Mouse (Mus musculus) hindbrain, embryonic 11.5 days (tissue): Measurements from ENCODE around the gene Bri3bp. TPM values are rescaled to one million over a fixed set of nuclear protein-coding genes. Genes with fewer than 3 reads are reported as not detected.

Experiments used
- ATAC-seq: fragments of 200-750 bp; cut with Nextera tagmentation; 2 replicates; pipeline ENCODE4 v1.8.0; 2017; ENCODE audit warnings: mild to moderate bottlenecking, moderate TSS enrichment, moderate library complexity; ENCODE audit not compliant: low FRiP score
- DNase-seq: peaks from one replicate; pipeline ENCODE4 v3.0.0-alpha.2; 2015; ENCODE audit warnings: low spot score
- H3K27ac ChIP-seq: fragments of 300-500 bp; sonication (generic); 2 replicates; pipeline ENCODE4 v1.5.1; 2014; ENCODE audit warnings: mild to moderate bottlenecking, low read depth, low read length
- H3K27me3 ChIP-seq: fragments of 300-500 bp; sonication (generic); 2 replicates; pipeline ENCODE4 v1.6.1; 2014; ENCODE audit warnings: mild to moderate bottlenecking, low read length, moderate library complexity, mixed read lengths; ENCODE audit not compliant: control insufficient read depth, insufficient read depth
- H3K36me3 ChIP-seq: fragments of 300-500 bp; sonication (generic); 2 replicates; pipeline ENCODE4 v1.6.1; 2014; ENCODE audit warnings: mild to moderate bottlenecking, low read length, moderate library complexity, mixed read lengths; ENCODE audit not compliant: control insufficient read depth, insufficient read depth
- H3K4me1 ChIP-seq: fragments of 300-500 bp; sonication (generic); replicated peaks from 2 replicates; pipeline ENCODE4 v1.6.1; 2014; ENCODE audit warnings: low read length, mixed read lengths; ENCODE audit not compliant: control insufficient read depth, insufficient read depth
- H3K4me2 ChIP-seq: fragments of 300-500 bp; sonication (generic); replicated peaks from 2 replicates; pipeline ENCODE4 v1.6.1; 2014; ENCODE audit warnings: mild to moderate bottlenecking, low read depth, low read length
- H3K4me3 ChIP-seq: fragments of 300-500 bp; sonication (generic); 2 replicates; pipeline ENCODE4 v1.5.1; 2014; ENCODE audit warnings: low read depth, low read length
- H3K9ac ChIP-seq: fragments of 300-500 bp; sonication (generic); 2 replicates; pipeline ENCODE4 v1.6.1; 2014; ENCODE audit warnings: low read depth, low read length
- H3K9me3 ChIP-seq: fragments of 300-500 bp; sonication (generic); 2 replicates; pipeline ENCODE4 v1.6.1; 2016; ENCODE audit warnings: low read length; ENCODE audit not compliant: control insufficient read depth
- WGBS: fragments of 180-500 bp; shearing (Covaris S2); extraction: QIAGEN DNeasy Blood & Tissue Kit; methylation state at CpG from one replicate; pipeline ENCODE4 v1.1.7; 2014; 5-methylcytosine and 5-hydroxymethylcytosine counted together
- polyA plus RNA-seq: library from polyadenylated mRNA; unstranded; fragments of >200 nt; fragmentation: Nextera tagmentation; extraction: Ambion mirVana; gene quantifications from 2 replicates; pipeline ENCODE4 v1.2.1, GENCODE M21; 2014

Gene Bri3bp
- polyA plus RNA-seq, 1 experiment from 2014 or later: 30.8 TPM

- H3K27ac ChIP-seq: no peak overlapping the region
- no peaks in the 10 kb centered on the region for H3K27me3 ChIP-seq
- no peak overlapping the region for H3K4me3 ChIP-seq
- 0 out of 2 replicates have a peak overlapping the region, but pooled peaks have one; percentile 11 for H3K9ac ChIP-seq
- H3K4me2 ChIP-seq: no peak overlapping the region
- peaks cover 5% of the 10 kb centered on the region for H3K4me1 ChIP-seq
- WGBS: 80% methylated on average over 11 of the region's 11 CpGs
- H3K9me3 ChIP-seq: no peaks in the 10 kb centered on the region
- ATAC-seq (no peak), DNase-seq (no peak)
- 0 out of 2 replicates have a peak, but pooled peaks cover 2% of the 10 kb centered on the region for H3K36me3 ChIP-seq
Measured at GRCm38 (mm10) chr5:125480434-125481231, 39.3 kb downstream of the Bri3bp start.

- 0 out of 2 replicates have a peak, but pooled peaks cover 2% of the 10 kb centered on the region for H3K36me3 ChIP-seq
- no peaks in the 10 kb centered on the region for H3K9me3 ChIP-seq
- ATAC-seq (no peak), DNase-seq (no peak)
- H3K27ac ChIP-seq: no peak overlapping the region
- WGBS: 94% methylated on average over 7 of the region's 7 CpGs
- no peak overlapping the region for H3K9ac ChIP-seq
- H3K27me3 ChIP-seq: no peaks in the 10 kb centered on the region
- no peak overlapping the region for H3K4me2 ChIP-seq
- H3K4me3 ChIP-seq: no peak overlapping the region
- no peaks in the 10 kb centered on the region; the same call in 1 of the 2 replicates for H3K4me1 ChIP-seq
Measured at GRCm38 (mm10) chr5:125482474-125482873, 41.1 kb downstream of the Bri3bp start.

GRCm38 (mm10) chr5:125483712-125484611, 42.6 kb downstream of the Bri3bp start:
- H3K4me2 ChIP-seq: no peak overlapping the region
- no peak overlapping the region for H3K4me3 ChIP-seq
- WGBS: 85% methylated on average over 5 of the region's 6 CpGs
- DNase-seq (no peak), ATAC-seq (no peak)
- 0 out of 2 replicates have a peak, but pooled peaks cover 5% of the 10 kb centered on the region for H3K36me3 ChIP-seq
- H3K27me3 ChIP-seq: no peaks in the 10 kb centered on the region
- no peaks in the 10 kb centered on the region for H3K9me3 ChIP-seq
- H3K9ac ChIP-seq: no peak overlapping the region
- H3K4me1 ChIP-seq: peaks cover 2% of the 10 kb centered on the region; the same call in 1 of the 2 replicates
- no peak overlapping the region for H3K27ac ChIP-seq

DNA sequence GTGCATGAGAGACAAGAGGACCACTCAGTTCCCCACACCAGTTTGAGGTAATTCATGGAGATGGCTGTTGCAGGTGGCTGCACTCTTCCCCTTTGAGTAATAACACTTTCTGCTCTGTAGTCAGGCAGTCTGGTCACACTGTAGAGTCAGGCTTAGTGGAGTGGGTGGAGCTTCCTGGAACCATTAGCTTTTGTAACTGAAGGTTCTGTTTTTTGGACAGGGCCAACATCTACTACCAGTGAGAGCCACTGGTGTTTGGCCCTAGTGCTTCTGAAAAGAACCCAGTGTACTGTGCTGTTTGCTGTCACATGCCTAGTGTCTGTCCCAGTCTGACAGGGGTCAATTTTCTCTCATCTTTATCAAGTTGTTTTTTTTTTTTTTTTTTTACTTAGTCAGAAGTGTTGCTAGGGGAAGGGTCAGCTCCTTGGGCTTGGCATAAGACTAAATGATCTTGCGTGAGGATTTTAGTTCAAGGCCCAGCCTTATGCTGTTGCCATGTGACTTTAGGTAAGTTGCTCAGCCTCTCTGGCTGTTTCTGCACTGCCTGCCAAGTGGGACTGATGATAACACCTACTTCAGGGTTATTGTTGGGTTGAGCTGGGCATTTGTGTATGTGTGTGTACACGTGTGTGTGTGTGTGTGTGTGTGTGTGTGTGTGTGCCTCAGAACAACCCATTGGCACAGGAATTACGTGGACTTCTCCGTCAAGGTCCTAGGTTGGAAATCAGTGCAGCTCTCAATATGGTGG, 43.8 kb downstream of the Bri3bp start:
- 0 out of 2 replicates have a peak, but pooled peaks cover 8% of the 10 kb centered on the region for H3K36me3 ChIP-seq
- H3K27ac ChIP-seq: no peak overlapping the region
- no peak for ATAC-seq
- no peak overlapping the region for H3K4me3 ChIP-seq
- no peak overlapping the region for H3K4me2 ChIP-seq
- no peaks in the 10 kb centered on the region for H3K9me3 ChIP-seq
- H3K9ac ChIP-seq: no peak overlapping the region
- H3K4me1 ChIP-seq: peaks cover 2% of the 10 kb centered on the region; the same call in 1 of the 2 replicates
- WGBS: 94% methylated on average over 4 of the region's 4 CpGs
- DNase-seq: no peak
- no peaks in the 10 kb centered on the region for H3K27me3 ChIP-seq

DNA sequence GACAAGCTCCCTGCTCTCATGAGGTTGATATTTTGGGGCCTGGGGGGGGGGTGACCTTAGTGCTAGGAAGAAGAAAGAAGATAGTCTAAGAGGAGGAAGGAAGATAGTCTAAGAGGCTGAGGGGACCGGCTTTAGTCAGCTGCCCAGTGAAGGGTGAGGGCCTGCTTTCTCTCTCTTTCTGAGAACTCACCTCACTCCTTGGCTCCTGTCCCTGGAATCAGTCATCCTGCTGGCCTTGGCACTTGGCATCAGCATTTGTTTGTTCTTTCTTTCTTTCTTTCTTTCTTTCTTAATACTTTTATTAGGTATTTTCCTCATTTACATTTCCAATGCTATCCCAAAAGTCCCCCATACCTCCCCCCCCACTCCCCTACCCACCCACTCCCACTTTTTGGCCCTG, 44.7 kb downstream of the Bri3bp start:
- H3K9ac ChIP-seq: no peak overlapping the region
- DNase-seq (no peak), ATAC-seq (no peak)
- H3K27ac ChIP-seq: no peak overlapping the region
- no peaks in the 10 kb centered on the region for H3K27me3 ChIP-seq
- no peak overlapping the region for H3K4me3 ChIP-seq
- H3K4me1 ChIP-seq: peaks cover 2% of the 10 kb centered on the region; the same call in 1 of the 2 replicates
- H3K9me3 ChIP-seq: no peaks in the 10 kb centered on the region
- H3K36me3 ChIP-seq: 0 out of 2 replicates have a peak, but pooled peaks cover 8% of the 10 kb centered on the region
- 75% methylated on average over 1 of the region's 1 CpGs for WGBS
- no peak overlapping the region for H3K4me2 ChIP-seq

GRCm38 (mm10) chr5:125487375-125488115, 46.2 kb downstream of the Bri3bp start:
- ATAC-seq (peak; percentile 88), DNase-seq (peak; percentile 62)
- Histone ChIP-seq H3K9me3 (no peaks in the 10 kb centered on the region), H3K27me3 (no peaks in the 10 kb centered on the region), H3K4me2 (no peak overlapping the region), H3K4me3 (no peak overlapping the region), H3K9ac (0 out of 2 replicates have a peak overlapping the region, but pooled peaks have one; percentile 8), H3K27ac (peak overlapping the region; percentile 82), H3K4me1 (peaks cover 2% of the 10 kb centered on the region; the same call in 1 of the 2 replicates), H3K36me3 (0 out of 2 replicates have a peak, but pooled peaks cover 10% of the 10 kb centered on the region)
- WGBS: 59% methylated on average over 11 of the region's 11 CpGs

- Histone ChIP-seq H3K27ac (peak overlapping the region; percentile 82), H3K4me2 (no peak overlapping the region), H3K36me3 (0 out of 2 replicates have a peak, but pooled peaks cover 10% of the 10 kb centered on the region), H3K9me3 (no peaks in the 10 kb centered on the region), H3K27me3 (no peaks in the 10 kb centered on the region), H3K4me3 (no peak overlapping the region), H3K9ac (no peak overlapping the region), H3K4me1 (peaks cover 2% of the 10 kb centered on the region; the same call in 1 of the 2 replicates)
- peak; percentile 36 for DNase-seq
- peak; percentile 65 for ATAC-seq
- WGBS: 67% methylated on average over 4 of the region's 4 CpGs
Measured at GRCm38 (mm10) chr5:125488116-125488455, 46.7 kb downstream of the Bri3bp start.
